Mouse (Mus musculus) cerebellum, postnatal 36 days (tissue): Measurements from ENCODE around the gene AL731706.1.

Experiments
- DNase-seq, 2 experiments: peaks; one replicate each; pipeline ENCODE4 v3.0.0; 2021 to 2022; ENCODE audit warnings: mixed read lengths in 2 of 2

The AL731706.1 gene

GRCm38 (mm10) chr2:136834715-136835075 lies 56.5 kb downstream of the AL731706.1 start:
- DNase-seq = no peak

- DNase-seq = no peak
Observed at GRCm38 (mm10) chr2:136833976-136834714, 57.0 kb downstream of the AL731706.1 start.

GRCm38 (mm10) chr2:136832936-136833335 lies 58.3 kb downstream of the AL731706.1 start:
- no peak for DNase-seq
